Mouse (Mus musculus) midbrain, embryonic 14.5 days (tissue): ENCODE data around the gene Dexi. TPM values are rescaled to one million over a fixed set of nuclear protein-coding genes. Genes with fewer than 3 reads are reported as not detected.

Experiments
- ATAC-seq: fragments of 200-750 bp; cut with Nextera tagmentation; 2 replicates; pipeline ENCODE4 v1.8.0; 2017; ENCODE audit warnings: moderate number of reproducible peaks, moderate library complexity; ENCODE audit not compliant: low FRiP score, low TSS enrichment
- DNase-seq: peaks from one replicate; pipeline ENCODE4 v3.0.0-alpha.2; 2015
- H3K27ac ChIP-seq: fragments of 300-500 bp; sonication (generic); replicated peaks from 2 replicates; pipeline ENCODE4 v1.5.1; 2014; ENCODE audit warnings: mild to moderate bottlenecking, low read depth, low read length, moderate library complexity
- H3K27me3 ChIP-seq: fragments of 300-500 bp; sonication (generic); 2 replicates; pipeline ENCODE4 v1.6.1; 2014; ENCODE audit warnings: low read length, control low read depth, mixed read lengths; ENCODE audit not compliant: control insufficient read depth, insufficient read depth
- H3K36me3 ChIP-seq: fragments of 300-500 bp; sonication (generic); 2 replicates; pipeline ENCODE4 v1.6.1; 2014; ENCODE audit warnings: low read length, control low read depth; ENCODE audit not compliant: control insufficient read depth, insufficient read depth
- H3K4me1 ChIP-seq: fragments of 300-500 bp; sonication (generic); 2 replicates; pipeline ENCODE4 v1.6.1; 2014; ENCODE audit warnings: mild to moderate bottlenecking, antibody characterized with exemption, low read length, control low read depth; ENCODE audit not compliant: control insufficient read depth, insufficient read depth
- H3K4me2 ChIP-seq: fragments of 300-500 bp; sonication (generic); 2 replicates; pipeline ENCODE4 v1.6.1; 2014; ENCODE audit warnings: mild to moderate bottlenecking, low read length, moderate library complexity
- H3K4me3 ChIP-seq: fragments of 300-500 bp; sonication (generic); replicated peaks from 2 replicates; pipeline ENCODE4 v1.5.1; 2014; ENCODE audit warnings: low read depth, low read length
- H3K9ac ChIP-seq: fragments of 300-500 bp; sonication (generic); replicated peaks from 2 replicates; pipeline ENCODE4 v1.6.1; 2014; ENCODE audit warnings: mild to moderate bottlenecking, low read length, moderate library complexity
- H3K9me3 ChIP-seq: fragments of 300-500 bp; sonication (generic); 2 replicates; pipeline ENCODE4 v1.6.1; 2016; ENCODE audit warnings: low read length, control low read depth, mixed read lengths; ENCODE audit not compliant: control insufficient read depth
- WGBS: fragments of 180-500 bp; shearing (Covaris S2); extraction: QIAGEN DNeasy Blood & Tissue Kit; methylation state at CpG from one replicate; pipeline ENCODE4 v1.1.7; 2014; 5-methylcytosine and 5-hydroxymethylcytosine counted together
- polyA plus RNA-seq: library from polyadenylated mRNA; unstranded; fragments of >200 nt; fragmentation: Nextera tagmentation; extraction: Ambion mirVana; gene quantifications from 2 replicates; pipeline ENCODE4 v1.2.1, GENCODE M21; 2014

Gene Dexi
- 21.8 and 25.3 TPM in 2 replicates for polyA plus RNA-seq

GRCm38 (mm10) chr16:10542698-10543365 lies at the start of gene Dexi:
Gene Dexi, minus strand, starts transcription at chr16:10543054.
- under 1% methylated on average over 61 of the region's 61 CpGs for WGBS
- ATAC-seq (peak; percentile 93), DNase-seq (peak; percentile 98)

GRCm38 (mm10) chr16:10586546-10586945 lies 43.7 kb upstream of the Dexi start:
- peaks cover 67% of the 10 kb centered on the region for H3K36me3 ChIP-seq

More at GRCm38 (mm10) chr16:10542698-10543365, at the start of gene Dexi:
- Histone ChIP-seq H3K36me3 (no peaks in the 10 kb centered on the region), H3K27ac (peak within 1 kb of the TSS; percentile 79), H3K4me3 (peak within 1 kb of the TSS; percentile 78), H3K4me2 (peak within 1 kb of the TSS; percentile 95), H3K27me3 (no peaks in the 10 kb centered on the region), H3K9ac (peak within 1 kb of the TSS; percentile 90), H3K4me1 (peaks cover 54% of the 10 kb centered on the region), H3K9me3 (no peaks in the 10 kb centered on the region)

GRCm38 (mm10) chr16:10585165-10585564 lies 42.3 kb upstream of the Dexi start:
- Histone ChIP-seq H3K9ac (no peak overlapping the region), H3K4me1 (no peaks in the 10 kb centered on the region), H3K9me3 (no peaks in the 10 kb centered on the region), H3K27me3 (no peaks in the 10 kb centered on the region), H3K27ac (no peak overlapping the region), H3K4me3 (no peak overlapping the region), H3K36me3 (peaks cover 72% of the 10 kb centered on the region), H3K4me2 (no peak overlapping the region)
- ATAC-seq: no peak
- DNase-seq: no peak
- 92% methylated on average over 1 of the region's 1 CpGs for WGBS

More at GRCm38 (mm10) chr16:10586546-10586945, 43.7 kb upstream of the Dexi start:
- peak; percentile 43 for DNase-seq
- Histone ChIP-seq H3K4me2 (no peak overlapping the region), H3K27ac (no peak overlapping the region), H3K4me1 (no peaks in the 10 kb centered on the region), H3K27me3 (no peaks in the 10 kb centered on the region), H3K9ac (no peak overlapping the region), H3K4me3 (no peak overlapping the region), H3K9me3 (no peaks in the 10 kb centered on the region)
- 92% methylated on average over 3 of the region's 3 CpGs for WGBS
- no peak for ATAC-seq

GRCm38 (mm10) chr16:10581234-10581898 lies 38.5 kb upstream of the Dexi start:
- no peak overlapping the region for H3K4me3 ChIP-seq
- ATAC-seq: no peak
- H3K36me3 ChIP-seq: peaks cover 84% of the 10 kb centered on the region
- no peak for DNase-seq
- WGBS: 86% methylated on average over 2 of the region's 2 CpGs
- H3K4me2 ChIP-seq: no peak overlapping the region
- no peaks in the 10 kb centered on the region for H3K4me1 ChIP-seq
- no peak overlapping the region for H3K9ac ChIP-seq
- H3K27ac ChIP-seq: no peak overlapping the region
- no peaks in the 10 kb centered on the region for H3K9me3 ChIP-seq
- H3K27me3 ChIP-seq: no peaks in the 10 kb centered on the region

GRCm38 (mm10) chr16:10578376-10578775 lies 35.5 kb upstream of the Dexi start:
- Histone ChIP-seq H3K4me2 (no peak overlapping the region), H3K4me1 (no peaks in the 10 kb centered on the region), H3K27me3 (no peaks in the 10 kb centered on the region), H3K9me3 (no peaks in the 10 kb centered on the region), H3K27ac (no peak overlapping the region), H3K36me3 (peaks cover 91% of the 10 kb centered on the region), H3K9ac (no peak overlapping the region), H3K4me3 (no peak overlapping the region)
- WGBS: 89% methylated on average over 1 of the region's 1 CpGs
- no peak for DNase-seq
- no peak for ATAC-seq

- Histone ChIP-seq H3K4me1 (no peaks in the 10 kb centered on the region), H3K4me3 (no peak overlapping the region), H3K9ac (no peak overlapping the region), H3K36me3 (peaks cover 91% of the 10 kb centered on the region), H3K27ac (no peak overlapping the region), H3K27me3 (no peaks in the 10 kb centered on the region), H3K9me3 (no peaks in the 10 kb centered on the region), H3K4me2 (no peak overlapping the region)
- DNase-seq (no peak), ATAC-seq (no peak)
- 84% methylated on average over 5 of the region's 5 CpGs for WGBS
Measured at GRCm38 (mm10) chr16:10577548-10577947, 34.7 kb upstream of the Dexi start.

- DNase-seq (no peak), ATAC-seq (no peak)
- Histone ChIP-seq H3K4me3 (no peak overlapping the region), H3K27ac (no peak overlapping the region), H3K9me3 (no peaks in the 10 kb centered on the region), H3K36me3 (peaks cover 95% of the 10 kb centered on the region), H3K4me1 (no peaks in the 10 kb centered on the region), H3K4me2 (no peak overlapping the region), H3K9ac (no peak overlapping the region), H3K27me3 (no peaks in the 10 kb centered on the region)
- 88% methylated on average over 4 of the region's 4 CpGs for WGBS
Measured at GRCm38 (mm10) chr16:10575915-10576314, 33.1 kb upstream of the Dexi start.

- DNase-seq: no peak
- WGBS: 71% methylated on average over 2 of the region's 2 CpGs
- Histone ChIP-seq H3K27me3 (no peaks in the 10 kb centered on the region), H3K4me2 (no peak overlapping the region), H3K4me3 (no peak overlapping the region), H3K36me3 (peaks cover 87% of the 10 kb centered on the region), H3K27ac (no peak overlapping the region), H3K9me3 (no peaks in the 10 kb centered on the region), H3K9ac (no peak overlapping the region), H3K4me1 (no peaks in the 10 kb centered on the region)
- ATAC-seq: no peak
Measured at GRCm38 (mm10) chr16:10574936-10575335, 32.1 kb upstream of the Dexi start.

- 69% methylated on average over 2 of the region's 2 CpGs for WGBS
- Histone ChIP-seq H3K27ac (no peak overlapping the region), H3K4me1 (no peaks in the 10 kb centered on the region), H3K9ac (no peak overlapping the region), H3K4me2 (no peak overlapping the region), H3K9me3 (no peaks in the 10 kb centered on the region), H3K27me3 (no peaks in the 10 kb centered on the region), H3K4me3 (no peak overlapping the region), H3K36me3 (peaks cover 84% of the 10 kb centered on the region)
- no peak for ATAC-seq
- DNase-seq: peak; percentile 44
Measured at GRCm38 (mm10) chr16:10571820-10572219, 29.0 kb upstream of the Dexi start.
